Mouse (Mus musculus) spleen, adult 2 months (tissue): ENCODE measurements around the gene Lgalsl.

Experiments
- CTCF ChIP-seq: fragments of 200-500 bp; IDR thresholded peaks from 2 replicates; pipeline ENCODE4 v1.5.1; 2011; ENCODE audit warnings: mild to moderate bottlenecking, inconsistent platforms; ENCODE audit not compliant: insufficient read depth, insufficient read length, insufficient replicate concordance; ENCODE audit errors: extremely low read depth
- POLR2A ChIP-seq: fragments of 200-500 bp; IDR thresholded peaks from 2 replicates; pipeline ENCODE4 v1.6.1; 2011; ENCODE audit warnings: low read depth, low read length, inconsistent platforms

DNA sequence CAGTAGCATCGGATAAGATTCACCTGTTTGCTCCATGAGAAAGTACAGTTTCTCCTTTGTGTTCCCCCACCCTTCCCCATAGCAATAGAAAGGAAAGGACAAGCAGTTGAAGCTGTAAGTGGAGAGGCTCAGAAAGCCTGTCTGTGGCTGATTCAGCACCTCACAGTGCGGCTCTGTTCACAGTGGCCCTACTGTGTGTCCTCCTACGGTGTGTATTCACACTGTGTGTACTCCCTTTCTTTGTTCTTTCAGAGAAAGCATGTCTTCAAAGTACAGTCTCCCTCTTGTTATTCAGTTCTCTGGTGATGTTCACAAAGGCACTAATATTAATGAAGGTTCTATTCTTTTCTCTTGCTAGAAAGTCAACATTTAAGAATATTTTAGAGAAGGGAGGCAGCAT lies 38.2 kb downstream of the Lgalsl start:
- TF ChIP-seq CTCF (no peak), POLR2A (no peak)
